In genomic region chr4:139640333-139640732, GRCm38 (mm10) we compare ENCODE assay signal across 23 mouse cellular contexts. TPM values are rescaled to one million over a fixed set of nuclear protein-coding genes. Genes with fewer than 3 reads are reported as not detected.
DNase-seq lines count a peak whose midpoint lies in the region; ATAC-seq lines count a peak whose summit lies in the region.
"Had no signal": no experiment of that assay in that cellular context is flagged by ENCODE, and none has a peak within 500 bp of the region (broad histone marks: within the 10 kb centered on the region; RNA-seq: fewer than 3 reads in every experiment).

No protein-coding gene starts in this region.

- peaks cover 25% of the 10 kb centered on the region for H3K27me3 ChIP-seq in kidney, embryonic 14.5 days (ENCODE audit: control insufficient read depth, insufficient read depth, low read length)
- peaks cover 26% of the 10 kb centered on the region for H3K27me3 ChIP-seq in neural tube, embryonic 12.5 days (replicated peaks)
- H3K27me3 ChIP-seq in neural tube, embryonic 15.5 days (replicated peaks), result peaks cover 26% of the 10 kb centered on the region; the same call in 1 of the 2 replicates
- peaks cover 41% of the 10 kb centered on the region for H3K27me3 ChIP-seq in limb, embryonic 12.5 days

- H3K27ac ChIP-seq in kidney, embryonic 14.5 days (ENCODE audit: low read depth, low read length), result no peak overlapping the region
- H3K27ac ChIP-seq in neural tube, embryonic 12.5 days, result no peak overlapping the region
- H3K27ac ChIP-seq in neural tube, embryonic 15.5 days (replicated peaks), result no peak overlapping the region
- H3K27ac ChIP-seq in limb, embryonic 12.5 days, result no peak overlapping the region
- H3K27ac ChIP-seq: forebrain, embryonic 12.5 days had no signal

- DNase-seq in kidney, postnatal 14 days, result no peak
- DNase-seq in ovary, postnatal 14 days (ENCODE audit: low spot score), result no peak
- DNase-seq in gastrocnemius, postnatal 10 days, result no peak
- DNase-seq: cerebellum, postnatal 14 days; heart, postnatal 36 days; layer of hippocampus, adult 9-11 months; liver; lung, adult 2 months; lung, postnatal 36 days; retina, postnatal 1 day; thymus, adult 18-20 months had no signal

- peaks cover 15% of the 10 kb centered on the region; the same call in 1 of the 2 replicates for H3K36me3 ChIP-seq in kidney, embryonic 14.5 days (ENCODE audit: control insufficient read depth, insufficient read depth, low read length)
- peaks cover 5% of the 10 kb centered on the region; the same call in 1 of the 2 replicates for H3K36me3 ChIP-seq in neural tube, embryonic 12.5 days
- peaks cover 24% of the 10 kb centered on the region for H3K36me3 ChIP-seq in neural tube, embryonic 15.5 days
- H3K36me3 ChIP-seq in limb, embryonic 12.5 days, result peaks cover 26% of the 10 kb centered on the region

- 0 out of 2 replicates have a peak overlapping the region, but pooled peaks have one; percentile 34 for H3K9ac ChIP-seq in kidney, embryonic 14.5 days (ENCODE audit: low read depth, low read length)
- no peak overlapping the region for H3K9ac ChIP-seq in neural tube, embryonic 12.5 days
- H3K9ac ChIP-seq in neural tube, embryonic 15.5 days (replicated peaks), result no peak overlapping the region
- H3K9ac ChIP-seq in limb, embryonic 12.5 days (replicated peaks), result no peak overlapping the region
- H3K9ac ChIP-seq: heart, embryonic 12.5 days had no signal

- peak; percentile 2; the same call in 1 of the 2 replicates for ATAC-seq in kidney, embryonic 14.5 days (ENCODE audit: low FRiP score, low TSS enrichment)
- no peak; the same call in 1 of the 2 replicates for ATAC-seq in neural tube, embryonic 12.5 days (ENCODE audit: low FRiP score, low read depth)
- ATAC-seq in neural tube, embryonic 15.5 days (ENCODE audit: low FRiP score), result no peak
- no peak for ATAC-seq in limb, embryonic 12.5 days (ENCODE audit: insufficient number of reproducible peaks, insufficient read depth, low FRiP score, low TSS enrichment, low read depth)
- ATAC-seq: intestine, embryonic 16.5 days had no signal

- peaks cover 44% of the 10 kb centered on the region for H3K4me1 ChIP-seq in kidney, embryonic 14.5 days (ENCODE audit: control insufficient read depth, insufficient read depth, low read length)
- H3K4me1 ChIP-seq in neural tube, embryonic 12.5 days, result peaks cover 46% of the 10 kb centered on the region
- H3K4me1 ChIP-seq in neural tube, embryonic 15.5 days, result peaks cover 30% of the 10 kb centered on the region
- H3K4me1 ChIP-seq in limb, embryonic 12.5 days (replicated peaks), result peaks cover 34% of the 10 kb centered on the region

- no peaks in the 10 kb centered on the region for H3K9me3 ChIP-seq in kidney, embryonic 14.5 days (ENCODE audit: control insufficient read depth, low read length)
- no peaks in the 10 kb centered on the region for H3K9me3 ChIP-seq in neural tube, embryonic 12.5 days
- no peaks in the 10 kb centered on the region for H3K9me3 ChIP-seq in neural tube, embryonic 15.5 days (replicated peaks)
- H3K9me3 ChIP-seq in limb, embryonic 12.5 days, result no peaks in the 10 kb centered on the region
- H3K9me3 ChIP-seq: forebrain, embryonic 12.5 days; heart, embryonic 12.5 days had no signal

- H3K4me3 ChIP-seq in kidney, embryonic 14.5 days (ENCODE audit: low read length), result no peak overlapping the region
- no peak overlapping the region for H3K4me3 ChIP-seq in neural tube, embryonic 12.5 days
- no peak overlapping the region for H3K4me3 ChIP-seq in neural tube, embryonic 15.5 days (replicated peaks)
- H3K4me3 ChIP-seq in limb, embryonic 12.5 days (replicated peaks), result no peak overlapping the region
- H3K4me3 ChIP-seq: forebrain, embryonic 12.5 days; heart, embryonic 12.5 days had no signal

- 0 out of 2 replicates have a peak overlapping the region, but pooled peaks have one; percentile 10 for H3K4me2 ChIP-seq in kidney, embryonic 14.5 days (replicated peaks; ENCODE audit: low read depth, low read length)
- peak overlapping the region; percentile 38 for H3K4me2 ChIP-seq in neural tube, embryonic 12.5 days (replicated peaks)
- no peak overlapping the region for H3K4me2 ChIP-seq in neural tube, embryonic 15.5 days
- H3K4me2 ChIP-seq in limb, embryonic 12.5 days, result peak overlapping the region; percentile 6; the same call in 1 of the 2 replicates
- H3K4me2 ChIP-seq: forebrain, embryonic 12.5 days; heart, embryonic 12.5 days had no signal

- whole genome bisulfite sequencing in kidney, embryonic 14.5 days, result 27% methylated on average over 12 of the region's 12 CpGs
- 37% methylated on average over 12 of the region's 12 CpGs for WGBS in neural tube, embryonic 12.5 days
- 49% methylated on average over 12 of the region's 12 CpGs for WGBS in neural tube, embryonic 15.5 days
- 41% methylated on average over 12 of the region's 12 CpGs for WGBS in limb, embryonic 12.5 days

RNA-seq across cellular contexts. Expression of gene Tas1r2, which starts 13.0 kb away (rescaled TPM):
- not detected in 2 replicates for polyA plus RNA-seq in kidney, embryonic 14.5 days (2014; fragmentation: Nextera tagmentation; extraction: Ambion mirVana)
- not detected in 2 replicates for polyA plus RNA-seq in neural tube, embryonic 12.5 days (2016; fragmentation: Nextera tagmentation; extraction: Ambion mirVana)
- not detected in 2 replicates for polyA plus RNA-seq in neural tube, embryonic 15.5 days (2015; fragmentation: Nextera tagmentation; extraction: Ambion mirVana)
- polyA plus RNA-seq in limb, embryonic 12.5 days (2016; fragmentation: Nextera tagmentation; extraction: Ambion mirVana), result not detected in 2 replicates
- total RNA-seq in gastrocnemius, postnatal 10 days (2021), result not detected
- total RNA-seq: adrenal gland, adult 18-20 months; gastrocnemius, postnatal 4 days; heart, postnatal 36 days had no signal
- polyA plus RNA-seq: forebrain, embryonic 12.5 days; intestine, embryonic 16.5 days; stomach, embryonic 14.5 days had no signal

RNA-seq across cellular contexts. Expression of gene Aldh4a1, which starts 17.7 kb away (rescaled TPM):
- polyA plus RNA-seq in kidney, embryonic 14.5 days (2014; fragmentation: Nextera tagmentation; extraction: Ambion mirVana), result 31.3 and 37.3 TPM in 2 replicates
- polyA plus RNA-seq in neural tube, embryonic 12.5 days (2016; fragmentation: Nextera tagmentation; extraction: Ambion mirVana), result 20.4 and 21.6 TPM in 2 replicates
- polyA plus RNA-seq in neural tube, embryonic 15.5 days (2015; fragmentation: Nextera tagmentation; extraction: Ambion mirVana), result 29.5 and 34.9 TPM in 2 replicates
- 24.3 and 25.3 TPM in 2 replicates for polyA plus RNA-seq in limb, embryonic 12.5 days (2016; fragmentation: Nextera tagmentation; extraction: Ambion mirVana)
- total RNA-seq in gastrocnemius, postnatal 10 days (2021), result 10 to 100 TPM; 30.3 to 39.8 TPM

RNA-seq across cellular contexts. Expression of gene Gm21969, which starts 37.3 kb away (rescaled TPM):
- not detected in 2 replicates for polyA plus RNA-seq in kidney, embryonic 14.5 days (2014; fragmentation: Nextera tagmentation; extraction: Ambion mirVana)
- polyA plus RNA-seq in neural tube, embryonic 12.5 days (2016; fragmentation: Nextera tagmentation; extraction: Ambion mirVana), result not detected in 2 replicates
- polyA plus RNA-seq in neural tube, embryonic 15.5 days (2015; fragmentation: Nextera tagmentation; extraction: Ambion mirVana), result not detected in 2 replicates
- not detected in 2 replicates for polyA plus RNA-seq in limb, embryonic 12.5 days (2016; fragmentation: Nextera tagmentation; extraction: Ambion mirVana)
- total RNA-seq in gastrocnemius, postnatal 10 days (2021), result not detected
- total RNA-seq: adrenal gland, adult 18-20 months; gastrocnemius, postnatal 4 days; heart, postnatal 36 days; neutrophil, adult 5-6 weeks had no signal
- polyA plus RNA-seq: forebrain, embryonic 12.5 days; heart, embryonic 12.5 days; intestine, embryonic 16.5 days; lung, adult 2 months; small intestine, adult 2 months; stomach, embryonic 14.5 days had no signal
